Mouse (Mus musculus) adrenal gland, adult 8-10 months (tissue): ENCODE data around the gene Olfr372. TPM values are rescaled to one million over a fixed set of nuclear protein-coding genes. Genes with fewer than 3 reads are reported as not detected.
"Not testable (repeated sequence)": the region's sequence is repeated elsewhere in the genome, so short reads cannot be mapped to it uniquely, and the experiment has no call there.

Source experiments
- DNase-seq: peaks from one replicate; pipeline ENCODE4 v3.0.0; 2022
- total RNA-seq, 4 experiments: library from RNA; stranded (reverse); gene quantifications; 2 replicates each; pipeline ENCODE4 v1.2.4; 2022

Olfr372 gene
- not detected for total RNA-seq

DNA sequence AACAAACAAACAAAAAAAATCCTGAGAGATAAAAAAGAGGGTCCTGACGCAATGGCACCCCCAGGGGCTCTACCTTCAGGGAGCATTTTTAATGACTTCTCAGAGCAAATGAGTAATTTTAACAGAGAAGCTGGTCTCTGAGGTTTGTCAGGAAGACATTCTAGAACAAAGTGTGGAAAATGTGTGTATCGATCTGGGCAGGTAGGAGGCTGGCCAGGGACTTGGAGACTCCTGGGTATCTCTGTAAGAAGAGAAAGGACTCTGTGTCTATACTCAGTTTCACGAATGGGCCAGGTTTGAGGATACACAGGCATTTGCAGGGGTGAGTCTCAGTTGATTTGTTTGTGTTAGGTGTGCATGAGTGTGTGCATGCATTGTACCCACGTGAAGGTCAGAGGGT lies at the start of gene Olfr372:
Gene Olfr372, plus strand, starts transcription at position 301 of the 400 bp plus-strand sequence.
- DNase-seq: not testable (repeated sequence)

DNA sequence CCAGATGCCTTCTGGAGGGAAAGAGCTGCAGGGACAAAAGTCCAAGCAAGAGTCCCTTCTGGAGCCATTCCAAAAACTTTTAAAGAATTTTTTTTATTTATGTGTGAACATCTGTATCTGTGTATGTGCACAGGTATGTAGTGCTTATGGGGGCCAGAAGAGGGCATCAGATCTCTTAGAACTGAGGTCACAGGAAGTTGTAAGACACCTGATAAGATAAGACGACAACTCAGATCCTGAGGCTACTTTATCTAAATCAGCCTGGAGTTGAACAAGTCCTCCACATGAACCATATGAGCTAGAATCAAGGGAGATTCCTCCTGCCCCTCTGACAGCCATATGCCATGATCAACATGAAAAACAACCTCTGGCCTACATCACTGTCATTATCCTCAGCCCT lies 41.6 kb upstream of the Olfr372 start:
- DNase-seq: no peak

DNA sequence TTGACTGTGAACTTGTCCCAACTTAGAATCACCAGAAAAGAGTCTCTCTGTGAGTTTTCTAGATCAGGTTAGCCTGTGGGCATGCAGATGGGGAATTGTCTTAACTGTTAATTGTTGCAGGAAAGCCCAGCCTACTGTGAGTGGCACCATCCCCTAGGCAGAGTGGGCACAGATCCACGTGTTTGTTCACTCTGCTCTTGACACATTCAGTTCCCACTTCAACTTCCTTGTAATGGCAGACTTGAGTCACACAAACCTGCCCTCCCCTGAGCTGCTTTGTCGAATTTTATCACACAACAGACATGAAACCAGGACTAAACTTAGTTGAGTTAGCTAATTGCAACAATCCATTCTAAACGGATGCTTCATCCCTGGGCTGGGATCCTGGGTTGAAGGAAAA lies 40.8 kb upstream of the Olfr372 start:
- DNase-seq: no peak

DNA sequence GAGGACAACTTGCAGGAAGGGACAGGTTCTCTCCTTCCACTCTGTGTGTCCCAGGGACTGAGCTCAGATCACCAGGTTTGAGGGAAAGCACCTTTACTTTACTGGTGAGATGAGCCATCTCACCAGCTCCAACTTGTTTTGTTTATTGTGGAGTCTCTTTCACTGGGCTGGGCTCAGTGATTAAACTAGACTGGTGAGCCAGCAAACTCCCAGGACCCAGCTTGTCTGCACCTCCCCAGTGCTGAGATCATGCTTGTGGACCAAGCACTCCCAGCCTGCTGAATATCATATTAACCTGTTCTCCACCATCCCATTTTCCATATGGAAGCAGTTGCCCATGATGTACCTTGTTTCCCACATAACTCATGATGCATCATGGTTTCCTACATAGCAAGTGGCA lies 38.1 kb upstream of the Olfr372 start:
- no peak for DNase-seq

- no peak for DNase-seq
Measured at GRCm38 (mm10) chr8:72005912-72006311, 35.1 kb upstream of the Olfr372 start.

GRCm38 (mm10) chr8:72006763-72007162 lies 34.3 kb upstream of the Olfr372 start:
- no peak for DNase-seq

- no peak for DNase-seq
Measured at GRCm38 (mm10) chr8:72008134-72008641, 32.8 kb upstream of the Olfr372 start.

DNA sequence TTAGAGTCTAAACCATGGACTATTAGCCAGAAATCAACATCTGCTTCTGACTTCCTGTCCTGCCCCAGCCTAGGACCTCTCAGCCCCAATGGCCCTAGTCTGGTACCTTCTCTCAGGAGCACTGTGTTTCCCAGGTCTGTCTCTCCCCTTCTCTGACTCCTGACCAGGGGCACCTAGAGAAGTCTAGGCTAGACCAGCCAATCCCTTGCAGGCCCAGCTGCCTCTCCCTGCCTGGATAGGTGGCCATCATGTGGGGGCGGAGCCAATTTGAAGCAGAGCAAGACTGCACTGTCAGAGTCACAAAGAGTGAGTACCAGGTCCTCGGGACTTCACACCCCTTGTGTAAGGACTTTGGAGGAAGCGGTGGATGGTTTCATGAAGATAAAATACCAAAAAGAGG lies 31.5 kb upstream of the Olfr372 start, which contains the start of gene Cyp4f18:
Gene Cyp4f18, minus strand, starts transcription at position 154 of the 400 bp plus-strand sequence.
- peak; percentile 27 for DNase-seq

GRCm38 (mm10) chr8:72013506-72014228 lies 27.4 kb upstream of the Olfr372 start:
- peak; percentile 56 for DNase-seq

- DNase-seq: not testable (repeated sequence)
Measured at GRCm38 (mm10) chr8:72017339-72017738, 23.7 kb upstream of the Olfr372 start.

GRCm38 (mm10) chr8:72018141-72018540 lies 22.9 kb upstream of the Olfr372 start:
- no peak for DNase-seq

DNA sequence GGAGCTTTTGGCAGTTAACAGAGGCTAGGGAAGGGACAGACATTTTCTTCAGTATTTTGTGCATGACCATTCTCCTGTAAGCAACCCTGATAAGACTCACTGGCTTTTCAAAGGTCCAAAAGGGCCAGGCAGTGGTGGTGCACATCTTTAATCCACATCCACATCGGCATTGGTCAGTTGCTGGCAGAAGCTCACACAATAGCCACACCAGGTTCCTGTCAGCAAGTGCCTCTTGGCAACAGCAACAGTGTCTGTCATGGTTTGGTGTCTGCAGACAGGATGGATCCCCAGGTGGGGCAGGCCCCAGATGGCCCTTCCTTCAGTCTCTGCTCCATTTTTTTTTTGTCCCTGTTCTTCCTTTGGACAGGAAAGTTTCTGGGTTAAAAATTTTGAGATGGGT lies 22.0 kb upstream of the Olfr372 start:
- not testable (repeated sequence) for DNase-seq

DNA sequence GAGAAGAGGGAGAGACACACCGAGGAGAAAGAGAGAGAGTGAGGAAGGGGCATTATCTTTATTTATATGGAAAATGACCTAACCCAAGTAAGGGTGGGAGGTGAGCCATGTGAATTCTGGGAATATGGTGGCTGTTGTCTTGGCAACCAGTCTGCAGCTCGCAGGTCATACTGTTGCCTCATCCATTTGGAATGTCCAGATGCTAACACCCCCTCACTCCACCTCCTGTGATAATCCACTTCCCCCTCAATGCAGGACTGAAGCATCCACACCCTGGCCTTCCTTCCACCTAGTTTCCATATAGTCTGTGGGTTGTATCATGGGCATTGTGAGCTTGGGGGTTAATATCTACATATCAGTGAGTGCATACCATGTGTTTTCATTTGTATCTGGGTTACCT lies 21.2 kb upstream of the Olfr372 start:
- DNase-seq: no peak

DNA sequence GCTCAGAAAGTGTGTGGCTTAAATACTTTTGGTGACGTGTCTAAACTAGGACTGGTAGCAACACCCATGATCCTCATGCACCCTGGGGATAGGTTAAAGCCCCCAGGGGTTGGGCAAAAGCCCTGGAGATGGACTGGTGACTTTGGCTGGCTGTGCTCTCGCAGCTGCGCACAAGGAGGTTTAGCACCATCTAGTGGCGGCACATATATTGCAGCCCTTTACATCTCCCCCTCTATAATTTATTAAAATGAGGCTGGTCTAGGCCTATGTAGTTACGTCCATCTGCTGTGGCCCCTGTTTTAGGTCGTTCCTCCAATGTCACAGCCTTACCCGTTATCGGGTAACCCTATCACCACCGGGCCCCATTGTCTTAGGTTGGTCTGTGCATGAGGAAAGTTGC lies 16.1 kb upstream of the Olfr372 start:
- not testable (repeated sequence) for DNase-seq

DNA sequence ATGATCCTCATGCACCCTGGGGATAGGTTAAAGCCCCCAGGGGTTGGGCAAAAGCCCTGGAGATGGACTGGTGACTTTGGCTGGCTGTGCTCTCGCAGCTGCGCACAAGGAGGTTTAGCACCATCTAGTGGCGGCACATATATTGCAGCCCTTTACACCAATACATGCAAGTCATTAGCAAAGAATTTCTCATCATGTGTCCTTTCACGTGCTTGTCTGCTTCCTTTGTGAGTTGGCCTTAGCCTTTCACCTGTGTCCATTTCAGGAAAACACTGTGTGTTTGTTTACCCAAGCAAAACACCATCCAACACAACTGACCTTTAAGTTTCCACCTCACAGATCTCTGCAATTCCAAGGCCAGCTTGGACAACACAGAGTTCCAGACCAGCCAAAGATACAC lies 8.1 kb upstream of the Olfr372 start:
- DNase-seq: not testable (repeated sequence)

DNA sequence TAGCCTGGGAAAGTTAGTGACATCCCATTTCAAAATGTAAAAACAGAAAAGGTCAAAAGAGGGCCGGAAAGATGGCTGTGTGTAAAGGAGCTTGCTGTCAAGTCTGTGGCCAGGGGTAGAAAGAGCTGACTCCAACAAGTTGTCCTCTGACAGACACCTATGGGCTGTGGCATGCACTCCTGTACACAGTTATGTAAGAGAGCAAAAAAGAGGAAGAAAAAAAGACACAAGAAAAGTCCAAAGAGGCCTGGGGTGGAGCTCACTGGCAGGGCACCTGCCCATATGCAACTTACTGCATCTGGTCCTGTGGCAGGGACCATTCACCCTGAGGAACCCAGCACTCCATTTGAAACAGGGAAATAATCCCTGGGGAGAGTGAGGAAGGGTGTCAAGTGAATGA lies 1.5 kb downstream of the Olfr372 start:
- no peak for DNase-seq

- DNase-seq: not testable (repeated sequence)
Measured at GRCm38 (mm10) chr8:72054633-72055032, 13.6 kb downstream of the Olfr372 start.

DNA sequence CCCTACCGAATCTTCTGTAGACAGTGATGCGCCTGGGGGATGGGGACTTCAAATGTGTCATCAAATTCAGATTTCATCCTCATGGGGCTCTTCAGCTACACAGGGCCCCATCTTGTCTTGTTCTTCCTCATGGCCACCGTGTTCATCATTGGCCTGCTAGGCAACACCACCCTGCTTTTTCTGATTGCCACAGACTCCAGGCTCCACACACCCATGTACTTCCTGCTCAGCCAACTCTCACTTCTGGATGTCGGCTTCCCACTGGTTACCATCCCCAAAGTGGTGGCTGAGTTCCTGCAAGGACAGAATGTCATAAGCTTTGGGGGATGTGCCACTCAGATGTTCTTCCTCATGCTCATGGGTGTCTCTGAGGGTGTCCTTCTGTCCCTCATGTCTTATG lies 16.6 kb downstream of the Olfr372 start:
- not testable (repeated sequence) for DNase-seq

DNA sequence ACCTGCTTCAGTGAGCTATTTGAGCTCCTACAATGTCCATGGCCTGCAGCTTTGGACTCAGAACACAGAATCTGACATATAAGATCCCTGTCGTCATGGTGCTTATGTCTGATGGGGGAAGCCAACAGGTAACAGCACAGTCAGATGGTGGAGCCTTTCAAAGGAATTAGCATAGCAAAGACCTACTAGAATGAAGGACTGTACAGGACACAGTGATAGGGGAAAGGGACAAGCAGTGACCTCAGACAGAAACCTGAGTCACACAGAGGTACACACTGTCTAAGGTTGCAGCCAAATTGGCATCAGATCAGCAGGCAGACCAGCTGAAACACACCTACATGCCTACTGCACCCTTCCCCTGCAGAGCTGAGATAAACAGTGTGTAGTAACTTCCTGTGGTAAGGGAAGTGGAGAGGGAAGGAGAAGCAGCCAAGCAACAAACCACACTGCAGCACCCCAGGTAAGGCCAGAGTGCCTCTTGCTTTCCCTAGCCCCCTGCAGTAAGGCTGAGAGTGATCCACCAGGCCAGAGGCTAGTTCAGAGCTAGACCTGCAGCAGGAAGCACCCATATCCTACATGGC lies 25.9 kb downstream of the Olfr372 start:
- DNase-seq: not testable (repeated sequence)

DNA sequence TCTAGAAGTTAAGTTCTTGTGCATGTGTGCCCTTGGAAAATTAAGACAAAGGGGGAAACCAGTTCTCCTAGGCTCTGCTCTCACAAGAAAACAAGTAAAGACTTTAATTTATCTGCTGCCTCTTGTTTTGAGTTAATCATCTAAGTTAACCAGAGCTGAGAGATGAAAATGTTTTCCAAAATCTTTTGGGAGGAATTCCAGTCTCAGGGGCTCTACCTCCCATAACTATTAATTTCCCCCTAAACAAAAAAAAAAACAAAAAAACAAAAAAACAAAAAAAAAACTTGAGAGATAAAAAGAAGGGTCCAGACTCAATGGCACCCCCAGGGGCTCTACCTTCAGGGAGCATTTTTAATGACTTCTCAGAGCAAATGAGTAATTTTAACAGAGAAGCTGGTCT lies 41.9 kb downstream of the Olfr372 start, which contains the start of gene Olfr373:
Gene Olfr373, plus strand, starts transcription at position 301 of the 400 bp plus-strand sequence.
- DNase-seq: not testable (repeated sequence)

GRCm38 (mm10) chr8:72084744-72085143 lies 43.7 kb downstream of the Olfr372 start:
- no peak for DNase-seq

DNA sequence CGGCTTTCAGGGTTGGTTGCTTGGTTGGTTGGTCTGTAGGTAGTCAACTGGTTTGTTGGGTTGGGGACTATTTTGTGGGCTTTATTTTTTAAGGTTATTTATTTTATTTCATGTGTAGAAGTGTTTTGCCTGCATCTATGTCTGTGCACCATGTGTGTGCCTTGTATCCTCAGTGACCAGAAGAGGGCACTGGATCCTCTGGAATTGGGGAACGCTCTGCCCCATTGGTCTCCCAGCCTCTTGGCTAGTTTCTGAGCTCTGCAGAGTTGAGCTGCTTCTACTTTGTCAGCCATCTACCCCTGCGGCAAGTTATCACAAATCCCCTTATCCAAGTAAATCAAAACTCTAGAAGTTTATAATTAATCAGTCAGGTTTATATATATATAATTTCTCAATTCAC lies 46.6 kb downstream of the Olfr372 start:
- DNase-seq: not testable (repeated sequence)

GRCm38 (mm10) chr8:72096721-72097120 lies 55.7 kb downstream of the Olfr372 start:
- DNase-seq: not testable (repeated sequence)
